Mouse (Mus musculus): ENCODE measurements at regions not wholly inside any gene's neighbourhood (a gene's known extent, or its start where the extent isn't known, plus 50 kb on each side); places are given as distances from the start of the nearest gene placed in this dataset.

DNA sequence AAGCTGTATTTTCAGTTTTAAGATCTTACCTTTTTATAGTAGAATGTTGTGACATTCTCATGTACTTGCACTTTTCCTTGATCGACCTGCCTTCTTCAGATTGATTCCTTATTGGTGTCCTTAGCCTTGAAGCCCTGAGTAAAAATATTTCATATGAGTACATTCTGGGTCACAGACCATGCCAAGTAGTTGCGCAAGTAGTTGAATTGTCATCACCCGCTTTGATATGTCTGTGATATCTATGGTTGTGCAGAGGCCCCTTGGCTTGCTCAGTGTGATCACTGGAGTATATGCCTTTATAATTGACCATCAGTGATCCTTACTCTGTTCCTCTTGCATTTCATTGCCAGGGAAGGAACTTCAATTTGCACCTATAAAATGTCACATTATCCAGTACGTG is 131.1 kb upstream of the Reg3g start:
- no peak for DNase-seq (ENCODE audit: low spot score in 2 of 2)

DNA sequence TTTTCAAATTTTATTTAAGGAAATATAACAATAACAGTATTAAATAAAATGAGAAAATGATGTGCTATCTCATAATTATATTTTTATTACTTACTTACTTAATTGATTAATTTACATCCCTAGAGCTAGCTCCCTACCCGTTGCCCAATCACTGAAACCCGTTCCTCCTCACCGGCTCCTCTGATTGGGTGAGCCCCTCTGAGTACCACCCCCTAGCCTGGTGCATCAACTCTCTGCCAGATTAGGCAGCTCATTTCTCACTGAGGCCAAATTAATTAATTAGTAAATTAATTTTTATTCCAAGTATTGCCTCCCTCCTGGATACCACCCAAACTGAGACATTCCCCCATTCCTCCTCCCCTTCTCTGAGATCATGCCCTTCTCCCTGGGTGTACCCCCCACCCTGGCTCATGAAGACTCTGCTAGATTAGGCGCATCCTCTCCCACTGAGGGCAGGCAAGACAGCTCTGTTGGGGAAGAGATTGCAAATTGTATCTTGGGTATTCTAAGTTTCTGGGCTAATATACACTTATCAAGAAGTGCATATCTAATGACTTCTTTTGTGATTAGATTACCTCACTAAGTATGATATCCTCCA is 101.4 kb upstream of the Reg3g start:
- DNase-seq (ENCODE audit: low spot score in 2 of 2), result no peak

- DNase-seq (ENCODE audit: low spot score in 2 of 2), result no peak
These were observed 84.5 kb upstream of the Reg3g start for GRCm38 (mm10) chr6:78553008-78553698.

DNA sequence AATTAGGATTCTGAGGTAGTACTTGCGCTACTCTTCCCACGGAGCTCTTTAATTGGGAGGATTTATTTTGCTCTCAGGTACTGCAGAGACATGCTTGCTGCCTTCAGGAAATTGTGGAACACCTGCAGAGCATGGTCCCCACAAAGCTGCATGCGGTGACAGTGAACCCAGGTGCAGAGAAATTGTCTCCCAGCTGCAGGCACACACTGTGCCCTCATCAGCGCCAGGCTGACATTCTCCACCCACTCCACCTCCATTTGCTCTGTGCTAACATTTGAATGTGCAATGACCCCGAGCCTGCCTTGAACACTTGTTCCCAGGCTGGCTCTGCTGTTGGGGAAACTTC is 83.7 kb upstream of the Reg3g start:
- peak in 1 of 2 experiments; percentile 58 for DNase-seq (ENCODE audit: low spot score in 2 of 2)

DNA sequence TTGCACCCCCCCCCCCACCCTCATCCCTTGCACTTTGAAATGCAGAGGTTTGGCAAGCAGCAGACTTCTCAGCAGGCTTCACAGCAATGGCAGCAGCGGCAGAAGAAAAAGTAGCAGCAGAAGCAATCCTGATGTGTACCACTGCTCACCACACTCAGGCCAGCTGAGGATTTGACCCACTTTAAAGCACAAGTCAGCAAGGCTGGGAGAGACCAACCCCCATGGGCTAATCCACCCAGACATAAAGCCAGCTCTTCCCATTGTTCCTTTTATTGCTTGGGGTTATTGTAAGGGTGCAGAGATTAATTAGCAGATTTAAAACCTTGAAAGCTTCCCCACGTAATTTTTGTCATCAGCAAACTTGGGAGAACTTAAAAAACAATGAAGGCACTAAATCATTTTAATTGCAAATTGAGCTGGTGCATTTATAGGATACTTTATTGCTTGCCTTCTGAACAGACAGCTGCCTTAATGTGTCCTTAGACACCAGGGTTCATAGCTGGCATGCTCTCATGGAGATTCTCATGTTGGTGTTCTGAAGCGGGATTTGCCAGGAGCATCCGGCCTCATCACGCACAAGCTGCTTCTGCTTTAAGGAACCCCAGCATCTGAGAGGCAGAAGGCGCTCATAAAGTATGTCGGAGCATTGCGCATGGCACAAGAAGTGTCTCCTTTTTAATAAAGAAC is 83.1 kb upstream of the Reg3g start:
- DNase-seq (ENCODE audit: low spot score in 2 of 2), result no peak

DNA sequence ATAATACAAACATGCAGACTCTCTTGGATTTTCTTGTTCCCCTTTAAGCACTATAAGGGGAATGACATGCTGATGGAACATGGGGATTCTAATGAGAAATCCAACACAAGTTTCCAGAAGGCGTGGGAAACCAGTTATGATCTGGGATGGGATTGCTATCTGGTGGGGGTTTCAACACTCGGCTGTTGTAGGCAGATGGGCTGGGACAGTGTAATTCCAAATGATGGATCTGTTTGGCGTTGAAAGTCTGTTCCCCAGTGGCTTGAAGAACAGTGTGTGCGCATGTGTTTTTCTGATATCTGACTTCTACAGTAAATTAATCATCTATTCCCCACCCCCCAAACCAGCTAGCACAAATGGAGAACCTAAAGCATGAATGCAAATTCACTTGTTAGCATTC is 79.8 kb upstream of the Reg3g start:
- no peak for DNase-seq (ENCODE audit: low spot score in 2 of 2)

- no peak for DNase-seq (ENCODE audit: low spot score in 2 of 2)
These were observed 79.0 kb upstream of the Reg3g start for GRCm38 (mm10) chr6:78547721-78548120.

DNA sequence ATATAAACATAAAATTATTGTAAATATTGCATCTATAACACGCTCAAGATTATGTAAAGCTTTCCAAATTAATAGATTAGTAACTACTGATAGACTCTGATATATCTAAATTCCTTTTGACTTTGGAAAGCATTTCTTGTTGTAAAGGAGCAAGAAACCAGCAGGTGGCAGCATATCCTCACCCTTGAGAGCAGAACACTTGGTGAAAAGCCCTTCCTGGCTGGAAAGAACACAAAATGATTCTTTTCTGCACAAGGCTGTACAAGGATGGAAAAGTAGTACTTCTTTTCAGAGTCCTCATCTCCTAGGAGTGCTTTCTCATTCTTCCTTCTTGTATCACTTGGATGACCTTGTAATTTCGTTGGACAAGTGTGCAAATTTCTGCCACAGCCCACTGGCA is 75.6 kb upstream of the Reg3g start:
- peak in 1 of 2 experiments; percentile 79 for DNase-seq (ENCODE audit: low spot score in 2 of 2)

DNA sequence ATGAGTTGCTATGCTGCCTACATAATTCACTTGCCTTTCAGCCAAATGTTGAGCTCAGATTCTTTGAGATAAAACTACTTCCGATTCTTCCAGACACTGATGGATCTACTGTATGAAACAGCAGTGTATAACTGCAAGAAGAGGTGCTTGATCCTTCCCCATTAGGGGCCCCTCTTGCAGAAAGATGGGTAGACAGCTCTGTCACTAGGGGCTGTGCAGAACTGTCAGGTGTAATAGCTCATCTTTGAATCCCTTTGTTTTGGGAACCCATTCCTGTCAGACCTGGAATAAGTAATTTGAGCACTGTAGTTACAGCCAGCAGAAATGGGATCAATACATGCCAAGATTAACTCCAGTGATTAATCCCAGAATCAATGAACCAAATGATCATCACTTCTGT is 68.8 kb upstream of the Reg3g start:
- DNase-seq (ENCODE audit: low spot score in 2 of 2), result no peak

GRCm38 (mm10) chr6:78526986-78527762 is 58.5 kb upstream of the Reg3g start:
- no peak for DNase-seq (ENCODE audit: low spot score in 2 of 2)

All from left cerebral cortex, adult 9 months (tissue).